Mouse (Mus musculus) gastrocnemius, postnatal 4 days (tissue): ENCODE data around the gene Fam196a. TPM values are rescaled to one million over a fixed set of nuclear protein-coding genes. Genes with fewer than 3 reads are reported as not detected.

Experiments
- DNase-seq, 2 experiments: peaks; one replicate each; pipeline ENCODE4 v3.0.0; 2021 to 2022; ENCODE audit warnings: low spot score in 2 of 2, mixed read lengths in 2 of 2
- long read RNA-seq, 2 experiments: library from polyadenylated mRNA; stranded (forward); transcript quantifications; one replicate each; pipeline ENCODE4 v2.0.0; 2021
- total RNA-seq, 2 experiments: library from RNA; stranded (reverse); gene quantifications; 2 replicates each; pipeline ENCODE4 v1.2.3; 2021

Gene Fam196a
- total RNA-seq, result under 1 TPM; 0.54 to 0.83 TPM
- long read RNA-seq, experiment 1, result 0 reads
- long read RNA-seq, experiment 2, result 0 reads

- DNase-seq, result peak in 1 of 2 experiments; percentile 41
Observed at GRCm38 (mm10) chr7:134937927-134938609, at the start of gene Fam196a. Gene Fam196a (minus strand): TSS chr7:134938430.

DNA sequence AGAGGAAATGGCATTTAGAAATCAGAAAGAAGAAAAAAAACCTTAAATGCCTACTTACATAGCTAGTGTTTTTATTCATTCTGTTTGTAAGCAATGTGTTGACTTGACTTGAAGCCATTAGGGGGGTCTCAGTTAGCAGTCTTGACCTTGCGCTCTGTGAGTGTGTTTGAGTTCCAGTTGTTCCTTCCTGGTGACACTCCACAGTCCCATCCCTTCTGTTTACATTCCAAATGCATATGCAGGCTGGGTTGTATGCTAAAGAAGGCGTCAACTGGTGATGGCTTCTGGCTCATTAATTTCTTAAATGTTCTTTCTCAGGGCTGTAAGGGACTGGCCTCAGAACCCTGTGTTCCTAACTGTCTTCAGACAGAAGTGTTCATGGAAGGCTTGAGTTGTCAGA lies 23.4 kb upstream of the Fam196a start:
- no peak for DNase-seq

DNA sequence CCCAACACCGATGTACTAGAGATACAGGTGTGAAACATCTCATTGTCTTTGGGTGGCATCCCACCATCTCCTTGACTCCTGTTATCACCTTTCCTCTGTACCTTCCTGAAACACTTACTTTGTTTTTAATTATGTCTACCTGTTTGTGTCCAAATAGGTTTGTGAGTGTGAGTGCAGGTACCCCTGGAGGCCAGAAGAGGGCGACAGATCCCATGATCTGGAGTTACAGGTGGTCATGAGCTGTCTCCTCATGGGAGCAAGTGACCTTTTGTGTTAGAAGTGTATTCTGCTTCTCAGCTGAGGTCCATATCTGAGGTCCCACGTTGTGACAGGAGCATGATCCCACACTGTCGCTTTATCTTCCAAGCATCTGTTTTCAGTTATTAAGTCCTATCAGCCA lies 22.6 kb upstream of the Fam196a start:
- DNase-seq, result no peak

DNA sequence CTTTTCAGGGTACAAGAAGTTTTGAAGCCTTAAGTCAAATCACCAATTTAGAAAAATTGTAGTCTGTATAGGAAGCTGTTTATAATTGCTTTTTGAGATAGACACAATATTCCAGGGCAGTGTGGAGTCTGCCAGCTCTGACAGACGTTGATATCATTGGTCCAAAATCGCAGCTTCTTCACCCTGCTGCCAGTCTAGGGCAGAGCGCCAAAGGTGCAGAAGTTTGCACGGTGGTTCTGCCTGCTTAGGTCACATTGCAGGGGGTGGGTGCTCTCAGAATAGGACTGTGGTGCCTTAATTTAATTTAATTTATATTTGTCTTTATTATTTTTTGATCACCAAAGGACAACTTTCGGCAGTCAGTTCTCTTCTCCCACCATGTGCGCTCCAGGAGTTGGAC lies 20.9 kb upstream of the Fam196a start:
- DNase-seq, result no peak

GRCm38 (mm10) chr7:134945925-134946716 lies 7.9 kb upstream of the Fam196a start:
- DNase-seq, result no peak

GRCm38 (mm10) chr7:134943701-134944100 lies 5.5 kb upstream of the Fam196a start:
- no peak for DNase-seq

DNA sequence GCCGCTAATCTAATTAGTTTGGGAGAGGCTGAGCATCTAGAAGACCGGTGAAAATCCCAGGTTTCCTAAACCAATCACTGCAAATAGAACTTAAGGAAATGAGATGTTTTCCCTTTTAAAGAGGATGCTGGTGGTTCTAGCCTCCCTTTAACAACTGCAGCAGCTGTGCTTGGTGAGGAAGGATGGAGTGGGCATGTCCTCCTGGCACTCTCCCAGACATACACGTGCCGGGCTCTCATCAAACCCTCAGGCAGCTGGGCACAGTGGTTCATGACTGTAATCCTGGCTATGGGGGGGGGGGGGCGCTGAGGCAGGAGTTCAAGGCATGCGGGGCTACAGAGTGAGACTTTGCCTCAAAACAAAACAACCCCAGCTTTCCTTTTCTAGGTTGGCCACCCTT lies 4.8 kb upstream of the Fam196a start:
- DNase-seq, result no peak

GRCm38 (mm10) chr7:134941891-134942290 lies 3.7 kb upstream of the Fam196a start:
- no peak for DNase-seq

DNA sequence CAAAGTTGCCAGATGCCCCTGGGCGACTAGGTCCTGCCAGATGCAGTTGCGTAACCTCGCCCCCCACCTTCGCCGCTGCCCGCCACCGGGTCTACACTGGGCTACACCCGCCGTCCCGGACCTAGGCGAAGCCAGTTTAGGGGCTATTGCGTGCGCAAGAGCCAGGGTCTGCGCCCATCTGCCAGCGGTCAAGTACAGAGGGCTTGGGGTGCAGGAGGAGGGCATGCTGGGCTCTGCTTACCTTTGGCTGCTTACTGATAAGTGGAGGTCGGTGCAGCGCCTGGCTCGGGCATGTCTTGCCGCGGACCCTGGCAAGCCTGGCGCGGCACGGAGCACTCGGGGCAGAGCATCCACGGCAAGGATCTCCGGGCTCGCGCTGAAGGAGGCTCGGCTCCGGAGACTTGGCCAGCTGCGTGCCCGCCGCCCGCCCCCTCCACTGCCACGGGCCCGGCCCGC lies 731 bp downstream of the Fam196a start:
- no peak for DNase-seq

DNA sequence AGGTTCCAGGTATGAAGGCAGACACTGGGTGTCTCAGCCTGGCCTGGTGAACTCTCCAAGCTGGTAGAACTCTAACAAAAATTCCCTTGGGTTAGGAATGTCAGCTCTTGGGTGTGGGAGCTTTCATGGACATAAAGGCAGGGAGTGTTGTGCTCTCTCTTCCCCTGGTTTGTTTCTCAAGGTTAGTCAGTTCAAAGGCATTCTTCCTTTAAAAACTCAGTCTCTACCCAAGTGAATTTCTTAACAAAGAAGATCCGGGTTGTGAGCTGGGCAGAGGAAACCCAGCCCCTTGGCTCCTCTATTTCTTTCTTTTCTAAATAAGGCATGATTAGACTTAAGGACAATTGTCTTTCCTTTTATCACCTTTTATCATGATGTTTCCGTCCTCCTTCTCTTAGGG lies 6.3 kb downstream of the Fam196a start:
- no peak for DNase-seq

DNA sequence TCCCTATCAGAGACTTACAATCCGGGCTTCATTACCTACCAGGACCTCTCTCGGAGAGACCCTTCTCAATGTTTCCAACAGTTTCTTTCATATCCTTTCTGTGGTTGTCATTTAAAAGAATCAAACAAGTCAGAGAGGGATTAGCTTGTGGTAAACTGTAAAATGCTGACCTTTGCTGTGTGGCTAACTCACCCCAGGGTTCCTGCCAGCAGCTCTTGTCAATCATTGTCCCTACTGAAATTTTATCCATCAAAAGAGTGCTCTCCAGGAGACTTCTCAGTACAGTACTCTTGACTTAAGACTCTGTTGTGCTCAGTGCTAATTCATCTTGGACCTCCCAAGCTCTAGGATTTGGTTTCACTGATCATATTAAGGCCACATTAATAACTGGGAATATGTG lies 36.2 kb downstream of the Fam196a start:
- no peak for DNase-seq

DNA sequence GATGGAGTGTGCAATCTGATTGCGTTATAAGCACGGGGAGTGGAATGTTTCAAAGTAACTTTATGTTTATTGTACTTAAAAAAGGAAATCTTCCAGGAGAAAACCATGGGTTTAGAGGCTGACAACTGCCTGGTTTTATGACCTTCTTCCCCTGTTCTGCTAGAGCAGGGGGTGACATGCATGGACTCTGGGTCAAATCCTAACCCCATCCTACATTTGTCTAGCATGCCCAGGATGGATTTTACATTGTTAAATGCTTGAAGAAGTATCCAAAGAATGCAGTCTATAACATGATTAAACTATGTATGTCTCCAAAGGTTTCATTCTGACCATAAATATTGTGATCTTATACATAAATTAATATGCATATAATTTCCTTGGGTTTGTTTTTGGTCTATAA lies 38.8 kb downstream of the Fam196a start:
- DNase-seq, result no peak

- no peak for DNase-seq
Observed at GRCm38 (mm10) chr7:134894604-134895003, 43.6 kb downstream of the Fam196a start.

GRCm38 (mm10) chr7:134892972-134893371 lies 45.3 kb downstream of the Fam196a start:
- no peak for DNase-seq

DNA sequence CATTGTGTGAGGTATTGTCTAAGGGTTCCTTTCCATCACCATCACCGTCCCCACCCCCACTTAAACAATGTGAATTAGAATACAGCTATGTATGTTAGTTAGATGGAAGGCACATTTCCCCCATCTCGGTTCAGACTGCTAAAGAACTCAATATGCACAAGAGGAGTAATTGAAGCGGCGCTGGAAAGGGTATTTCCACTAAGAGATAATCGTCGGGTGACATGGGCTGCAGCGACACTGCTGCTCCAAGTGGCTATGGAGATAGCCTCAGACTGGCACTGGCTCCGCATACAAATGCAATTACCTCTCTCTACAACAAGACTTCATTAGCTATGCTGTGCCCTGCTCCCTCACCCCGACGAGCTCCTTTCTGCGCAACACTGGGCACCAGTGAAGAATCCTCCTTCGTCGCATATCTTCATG lies 45.8 kb downstream of the Fam196a start:
- DNase-seq, result no peak

- no peak for DNase-seq
Observed at GRCm38 (mm10) chr7:134883516-134883915, 54.7 kb downstream of the Fam196a start.

- no peak for DNase-seq
Observed at GRCm38 (mm10) chr7:134880431-134880830, 57.8 kb downstream of the Fam196a start.

DNA sequence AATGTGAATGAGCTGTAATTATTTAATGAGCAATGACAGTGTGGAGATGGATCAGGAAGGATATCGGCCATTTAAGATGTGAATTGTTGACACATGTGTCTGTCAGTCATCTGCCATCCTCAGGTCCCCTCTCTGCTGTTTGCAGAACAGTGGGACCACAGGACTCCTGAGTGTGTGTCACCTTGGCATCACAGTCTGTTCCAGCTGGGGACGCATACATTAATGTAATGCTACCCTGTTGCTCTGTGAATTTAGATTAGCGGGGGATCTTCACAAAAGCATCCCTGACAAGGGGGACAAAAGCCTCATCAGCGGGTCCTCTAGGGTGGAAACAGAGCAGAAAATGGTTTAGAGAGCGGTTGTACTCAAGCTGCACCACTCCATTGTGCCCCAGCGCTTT lies 59.2 kb downstream of the Fam196a start:
- DNase-seq, result no peak

DNA sequence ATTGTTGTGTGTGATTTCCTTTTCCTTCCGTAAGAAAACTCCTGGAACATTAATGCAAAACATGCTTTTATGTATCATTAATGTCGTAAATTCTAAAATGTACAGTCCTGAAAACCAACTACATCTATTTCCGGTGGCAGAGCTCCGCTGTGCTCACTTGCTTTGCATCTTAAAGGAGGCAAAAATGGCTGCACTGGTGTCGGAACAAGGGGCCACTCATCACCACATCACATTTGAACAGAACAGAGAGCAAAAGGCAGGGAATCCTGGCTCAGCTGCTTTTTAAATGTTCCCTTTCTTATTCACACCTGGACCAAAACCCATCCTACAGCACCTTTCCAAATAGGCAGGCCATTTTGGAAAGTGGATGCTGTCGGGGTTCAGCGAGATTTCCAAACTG lies 65.2 kb downstream of the Fam196a start:
- DNase-seq, result no peak

- DNase-seq, result no peak
Observed at GRCm38 (mm10) chr7:134872511-134872910, 65.7 kb downstream of the Fam196a start.

DNA sequence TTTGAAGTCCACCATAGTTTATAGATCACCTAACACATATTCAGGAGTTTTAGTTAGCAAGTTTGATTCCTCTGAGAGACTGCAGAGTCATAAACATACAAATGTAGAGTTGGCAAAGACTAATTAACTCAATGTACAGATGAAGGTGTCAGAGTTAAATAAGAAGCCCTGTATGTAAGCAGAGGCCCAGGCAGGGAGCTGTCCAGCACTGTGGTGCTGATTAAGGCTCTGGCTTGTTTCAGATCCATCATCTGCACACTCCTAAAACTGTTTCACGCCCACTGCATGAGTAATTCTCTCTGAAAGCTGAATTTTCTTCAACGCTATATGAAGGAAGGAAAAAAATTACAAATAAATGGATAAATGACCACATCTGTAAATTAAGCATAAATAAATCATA lies 74.1 kb downstream of the Fam196a start:
- DNase-seq, result peak in 1 of 2 experiments; percentile 50

DNA sequence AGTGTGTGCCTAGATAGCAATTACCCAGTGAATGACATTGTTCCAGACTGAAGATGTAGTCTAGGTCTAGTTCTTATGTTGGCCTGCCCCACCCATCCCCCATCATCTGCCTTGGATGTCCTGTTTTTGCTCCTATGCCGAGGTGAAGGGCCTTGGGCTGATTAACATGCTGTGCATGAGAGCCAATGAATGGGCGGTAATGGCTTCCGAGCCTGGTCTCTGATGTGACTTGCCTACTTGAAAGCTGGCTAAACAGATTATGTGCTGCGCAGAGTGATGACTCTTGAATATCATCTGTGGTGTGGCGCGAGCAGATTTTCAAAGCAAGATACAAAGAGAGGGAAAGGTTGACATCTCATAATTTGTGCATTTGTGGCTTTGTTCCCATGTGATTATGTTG lies 76.2 kb downstream of the Fam196a start:
- no peak for DNase-seq

- no peak for DNase-seq
Observed at GRCm38 (mm10) chr7:134842751-134843150, 95.5 kb downstream of the Fam196a start.
